Mouse (Mus musculus) MEL (cell line): ENCODE data around the gene Nat8f4. TPM values are rescaled to one million over a fixed set of nuclear protein-coding genes. Genes with fewer than 3 reads are reported as not detected.
A peak's percentile ranks its signal among the peaks of the same experiment; 100 is the strongest.

Source experiments
- DNase-seq: peaks from one replicate; pipeline ENCODE4 v3.0.0; 2011; ENCODE audit warnings: low read depth, low spot score
- H3K27ac ChIP-seq: 2 replicates; pipeline ENCODE4 v1.5.1; 2012; ENCODE audit warnings: low read depth, mild to moderate bottlenecking, control low read depth, low read length, moderate library complexity; ENCODE audit not compliant: control insufficient read depth
- H3K27me3 ChIP-seq, 2 experiments: fragments of 150-350 bp in 1 of 2; sonication (generic) in 1 of 2; 2 replicates each; pipeline ENCODE4 v1.6.1; 2012; ENCODE audit warnings: low read length in 2 of 2, mild to moderate bottlenecking in 2 of 2, improper control_type of control experiment in 1 of 2, moderate library complexity in 1 of 2; ENCODE audit not compliant: insufficient read depth in 2 of 2, control insufficient read depth in 1 of 2
- H3K36me3 ChIP-seq, 2 experiments: 2 replicates each; pipeline ENCODE4 v1.6.1; 2012 to 2014; ENCODE audit warnings: low read length in 2 of 2, improper control_type of control experiment in 1 of 2, inconsistent platforms in 1 of 2, mild to moderate bottlenecking in 1 of 2; ENCODE audit not compliant: insufficient read depth in 2 of 2, control insufficient read depth in 1 of 2
- H3K4me1 ChIP-seq, 2 experiments: fragments of 150-350 bp in 1 of 2; sonication (generic) in 1 of 2; 2 replicates each; pipeline ENCODE4 v1.6.1; 2012; ENCODE audit warnings: low read length in 2 of 2, improper control_type of control experiment in 1 of 2, mild to moderate bottlenecking in 1 of 2; ENCODE audit not compliant: insufficient read depth in 2 of 2, control insufficient read depth in 1 of 2
- H3K4me3 ChIP-seq, 2 experiments: fragments of 150-350 bp in 1 of 2; sonication (generic) in 1 of 2; 2 replicates each; pipeline ENCODE4 v1.5.1; 2012; ENCODE audit warnings: low read depth in 2 of 2, low read length in 2 of 2, mild to moderate bottlenecking in 2 of 2, moderate library complexity in 2 of 2, control low read depth in 1 of 2, improper control_type of control experiment in 1 of 2; ENCODE audit not compliant: control insufficient read depth in 1 of 2, insufficient read depth in 1 of 2
- H3K79me2 ChIP-seq: 2 replicates; pipeline ENCODE4 v1.6.1; 2012; ENCODE audit warnings: mild to moderate bottlenecking, low read length, moderate library complexity; ENCODE audit not compliant: control insufficient read depth, poor library complexity, insufficient read depth
- H3K9ac ChIP-seq: 2 replicates; pipeline ENCODE4 v1.6.1; 2012; ENCODE audit warnings: low read depth, mild to moderate bottlenecking, control low read depth, low read length, moderate library complexity; ENCODE audit not compliant: control insufficient read depth, poor library complexity, severe bottlenecking
- H3K9me3 ChIP-seq: fragments of 150-350 bp; sonication (generic); replicated peaks from 2 replicates; pipeline ENCODE4 v1.6.1; 2012; ENCODE audit warnings: mild to moderate bottlenecking, low read length, improper control_type of control experiment, moderate library complexity; ENCODE audit not compliant: insufficient read depth
- BHLHE40 ChIP-seq: IDR thresholded peaks from 2 replicates; pipeline ENCODE4 v1.6.1; 2012; ENCODE audit warnings: low read depth, mild to moderate bottlenecking, inconsistent platforms, low read length, improper control_type of control experiment, borderline replicate concordance
- CHD1 ChIP-seq: IDR thresholded peaks from 2 replicates; pipeline ENCODE4 v1.6.1; 2012; ENCODE audit warnings: low read depth, mild to moderate bottlenecking, inconsistent platforms, low read length, improper control_type of control experiment
- CHD2 ChIP-seq: IDR thresholded peaks from 2 replicates; pipeline ENCODE4 v1.6.1; 2011; ENCODE audit warnings: low read length, improper control_type of control experiment
- E2F4 ChIP-seq: IDR thresholded peaks from 2 replicates; pipeline ENCODE4 v1.6.1; 2011; ENCODE audit warnings: low read depth, low read length, improper control_type of control experiment, borderline replicate concordance
- ELF1 ChIP-seq: IDR thresholded peaks from 2 replicates; pipeline ENCODE4 v1.6.1; 2014; ENCODE audit warnings: low read depth, mild to moderate bottlenecking, inconsistent platforms, low read length, improper control_type of control experiment, moderate library complexity
- EP300 ChIP-seq, 2 experiments: IDR thresholded peaks; 2 replicates each; pipeline ENCODE4 v1.6.1; 2011; ENCODE audit warnings: improper control_type of control experiment in 2 of 2, low read length in 2 of 2, low read depth in 1 of 2, mild to moderate bottlenecking in 1 of 2
- ETS1 ChIP-seq: IDR thresholded peaks from 2 replicates; pipeline ENCODE4 v1.6.1; 2012; ENCODE audit warnings: low read depth, mild to moderate bottlenecking, inconsistent platforms, low read length, improper control_type of control experiment, moderate library complexity
- GABPA ChIP-seq: IDR thresholded peaks from 2 replicates; pipeline ENCODE4 v1.6.1; 2012; ENCODE audit warnings: low read depth, mild to moderate bottlenecking, inconsistent platforms, low read length, improper control_type of control experiment, moderate library complexity
- GATA1 ChIP-seq: IDR thresholded peaks from 2 replicates; pipeline ENCODE4 v1.6.1; 2011; ENCODE audit warnings: low read depth, low read length, improper control_type of control experiment
- HCFC1 ChIP-seq: IDR thresholded peaks from 2 replicates; pipeline ENCODE4 v1.6.1; 2012; ENCODE audit warnings: low read depth, mild to moderate bottlenecking, inconsistent platforms, low read length, improper control_type of control experiment, moderate library complexity
- JUND ChIP-seq: IDR thresholded peaks from 2 replicates; pipeline ENCODE4 v1.6.1; 2011; ENCODE audit warnings: low read depth, mild to moderate bottlenecking, improper control_type of control experiment, low read length
- KAT2A ChIP-seq: conservative IDR thresholded peaks from 2 replicates; pipeline ENCODE4 v1.6.1; 2012; ENCODE audit warnings: low read depth, low read length, improper control_type of control experiment, inconsistent platforms
- MAFK ChIP-seq: IDR thresholded peaks from 2 replicates; pipeline ENCODE4 v1.6.1; 2011; ENCODE audit warnings: low read depth, mild to moderate bottlenecking, low read length, improper control_type of control experiment, borderline replicate concordance
- MAX ChIP-seq: IDR thresholded peaks from 2 replicates; pipeline ENCODE4 v1.6.1; 2011; ENCODE audit warnings: low read length, improper control_type of control experiment
- MXI1 ChIP-seq: IDR thresholded peaks from 2 replicates; pipeline ENCODE4 v1.6.1; 2011; ENCODE audit warnings: mild to moderate bottlenecking, low read depth, low read length, improper control_type of control experiment
- MYB ChIP-seq: IDR thresholded peaks from 2 replicates; pipeline ENCODE4 v1.6.1; 2011; ENCODE audit warnings: mild to moderate bottlenecking, low read depth, low read length, improper control_type of control experiment
- MYC ChIP-seq: IDR thresholded peaks from 2 replicates; pipeline ENCODE4 v1.6.1; 2011; ENCODE audit warnings: low read depth, mild to moderate bottlenecking, low read length, improper control_type of control experiment, moderate library complexity
- NELFE ChIP-seq: IDR thresholded peaks from 2 replicates; pipeline ENCODE4 v1.6.1; 2011; ENCODE audit warnings: low read depth, low read length, improper control_type of control experiment
- POLR2AphosphoS2 ChIP-seq: IDR thresholded peaks from 2 replicates; pipeline ENCODE4 v1.6.1; 2011; ENCODE audit warnings: low read length, improper control_type of control experiment
- POLR2AphosphoS5 ChIP-seq: IDR thresholded peaks from 2 replicates; pipeline ENCODE4 v1.6.1; 2012; ENCODE audit warnings: low read depth, borderline replicate concordance, mild to moderate bottlenecking, inconsistent platforms, low read length, moderate library complexity, mixed read lengths
- RCOR1 ChIP-seq: IDR thresholded peaks from 2 replicates; pipeline ENCODE4 v1.6.1; 2012; ENCODE audit warnings: low read depth, mild to moderate bottlenecking, inconsistent platforms, low read length, improper control_type of control experiment
- SIN3A ChIP-seq: IDR thresholded peaks from 2 replicates; pipeline ENCODE4 v1.6.1; 2012; ENCODE audit warnings: low read length, improper control_type of control experiment, inconsistent platforms
- SMC3 ChIP-seq: IDR thresholded peaks from 2 replicates; pipeline ENCODE4 v1.6.1; 2011; ENCODE audit warnings: low read depth, low read length, improper control_type of control experiment
- TAL1 ChIP-seq: IDR thresholded peaks from 2 replicates; pipeline ENCODE4 v1.6.1; 2012; ENCODE audit warnings: mild to moderate bottlenecking, inconsistent platforms, low read length, moderate library complexity, mixed read lengths
- TBP ChIP-seq: IDR thresholded peaks from 2 replicates; pipeline ENCODE4 v1.8.0; 2011; ENCODE audit warnings: low read depth, low read length, improper control_type of control experiment
- UBTF ChIP-seq: IDR thresholded peaks from 2 replicates; pipeline ENCODE4 v1.6.1; 2012; ENCODE audit warnings: low read depth, mild to moderate bottlenecking, inconsistent platforms, low read length, improper control_type of control experiment, moderate library complexity, borderline replicate concordance; ENCODE audit not compliant: insufficient read depth
- USF1 ChIP-seq: IDR thresholded peaks from 2 replicates; pipeline ENCODE4 v1.6.1; 2014; ENCODE audit warnings: low read depth, mild to moderate bottlenecking, inconsistent platforms, low read length, improper control_type of control experiment, moderate library complexity
- ZC3H11A ChIP-seq: IDR thresholded peaks from 2 replicates; pipeline ENCODE4 v1.6.1; 2012; ENCODE audit warnings: low read depth, mild to moderate bottlenecking, inconsistent platforms, low read length, improper control_type of control experiment
- ZKSCAN1 ChIP-seq: IDR thresholded peaks from 2 replicates; pipeline ENCODE4 v1.6.1; 2012; ENCODE audit warnings: low read depth, mild to moderate bottlenecking, inconsistent platforms, low read length, improper control_type of control experiment, moderate library complexity
- ZMIZ1 ChIP-seq: IDR thresholded peaks from 2 replicates; pipeline ENCODE4 v1.6.1; 2012; ENCODE audit warnings: low read depth, mild to moderate bottlenecking, inconsistent platforms, low read length, improper control_type of control experiment, moderate library complexity
- ZNF384 ChIP-seq: IDR thresholded peaks from 2 replicates; pipeline ENCODE4 v1.6.1; 2012; ENCODE audit warnings: low read depth, mild to moderate bottlenecking, inconsistent platforms, low read length, improper control_type of control experiment
- polyA plus RNA-seq, 2 experiments: library from polyadenylated mRNA; stranded (reverse) in 1 of 2; unstranded in 1 of 2; fragments of >175 nt in 1 of 2; fragments of >200 nt in 1 of 2; gene quantifications; 2 replicates each; pipeline versions ENCODE4 v1.2.1 to v1.2.4; 2012; ENCODE audit warnings: low replicate concordance in 2 of 2, low read depth in 1 of 2; ENCODE audit not compliant: insufficient read length in 2 of 2, insufficient read depth in 1 of 2, missing spikeins in 1 of 2
- total RNA-seq: library from RNA; depleted of rRNA; stranded (reverse); fragments of 300-350 nt; gene quantifications from 2 replicates; pipeline ENCODE4 v1.2.3, GENCODE M21; 2012

Nat8f4 gene
- total and polyA plus RNA-seq, 3 experiments = 2.6 to 3.0 TPM; not detected in 1

DNA sequence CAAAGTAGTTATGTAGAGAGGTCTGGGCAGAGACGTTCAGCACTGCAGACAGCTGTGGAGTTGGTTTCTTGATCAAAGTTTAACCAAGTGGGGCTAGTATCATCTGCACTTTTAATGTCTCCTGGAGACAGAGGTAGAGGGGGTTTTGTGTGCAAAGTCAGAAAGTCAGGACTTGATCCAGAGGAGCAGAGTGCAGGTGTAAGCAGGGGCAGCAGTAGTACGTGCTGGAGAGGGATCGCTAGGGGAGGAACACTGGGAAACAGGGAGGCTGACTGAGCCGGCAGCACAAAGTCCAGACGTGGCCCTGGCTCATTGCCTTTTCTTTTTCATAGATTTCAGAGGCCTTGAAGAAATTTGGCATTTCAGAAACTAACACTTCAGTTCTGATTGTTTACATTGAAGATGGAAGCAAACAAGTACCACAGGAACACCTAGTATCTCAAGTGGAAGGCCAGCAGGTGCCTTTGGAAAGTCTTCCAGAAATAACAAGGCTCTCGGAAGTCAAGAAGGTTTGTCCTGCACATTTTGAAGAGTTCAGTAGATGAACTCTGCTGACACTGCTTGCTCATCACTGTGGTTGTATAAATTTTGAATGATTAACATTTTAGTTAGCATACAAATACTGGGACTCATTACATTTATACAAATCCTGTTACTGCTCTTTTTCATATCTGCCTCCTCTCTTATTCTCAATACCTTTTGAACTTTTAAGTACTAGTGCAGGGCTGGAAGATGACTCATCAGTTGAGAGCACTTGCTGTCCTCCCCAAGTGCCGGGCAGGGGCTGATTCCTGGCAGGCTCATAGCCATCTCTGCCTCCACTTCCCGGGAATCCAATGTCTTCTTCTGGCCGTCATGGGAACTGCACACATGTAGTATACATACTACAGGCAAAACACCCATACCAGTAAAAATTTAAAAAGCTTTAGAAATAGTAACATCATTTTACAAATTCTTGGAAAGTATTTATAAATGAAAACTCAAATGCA, 23.1 kb upstream of the Nat8f4 start:
- Histone ChIP-seq H3K9me3 (no peaks in the 10 kb centered on the region), H3K27ac (no peak overlapping the region), H3K79me2 (no peaks in the 10 kb centered on the region), H3K27me3 (no peaks in the 10 kb centered on the region), H3K9ac (no peak overlapping the region), H3K4me3 (no peak overlapping the region), H3K36me3 (peaks cover 5 to 29% of the 10 kb centered on the region in 2 experiments), H3K4me1 (peaks cover 2 to 5% of the 10 kb centered on the region in 2 experiments; a peak in 2 of 4 replicates)
- no peak for TF ChIP-seq MXI1
- TF ChIP-seq ZKSCAN1 = no peak
- TF ChIP-seq KAT2A = no peak
- TF ChIP-seq BHLHE40 = no peak
- no peak for TF ChIP-seq GABPA
- no peak for TF ChIP-seq CHD1
- no peak for TF ChIP-seq E2F4
- no peak for TF ChIP-seq NELFE
- no peak for TF ChIP-seq MAFK
- TF ChIP-seq MYB = no peak
- TF ChIP-seq CHD2 = no peak
- TF ChIP-seq POLR2AphosphoS5 = no peak
- TF ChIP-seq SIN3A = no peak
- no peak for TF ChIP-seq ZMIZ1
- TF ChIP-seq ZC3H11A = no peak
- TF ChIP-seq ETS1 = no peak
- no peak for TF ChIP-seq MAX
- no peak for TF ChIP-seq POLR2AphosphoS2
- DNase-seq = no peak

DNA sequence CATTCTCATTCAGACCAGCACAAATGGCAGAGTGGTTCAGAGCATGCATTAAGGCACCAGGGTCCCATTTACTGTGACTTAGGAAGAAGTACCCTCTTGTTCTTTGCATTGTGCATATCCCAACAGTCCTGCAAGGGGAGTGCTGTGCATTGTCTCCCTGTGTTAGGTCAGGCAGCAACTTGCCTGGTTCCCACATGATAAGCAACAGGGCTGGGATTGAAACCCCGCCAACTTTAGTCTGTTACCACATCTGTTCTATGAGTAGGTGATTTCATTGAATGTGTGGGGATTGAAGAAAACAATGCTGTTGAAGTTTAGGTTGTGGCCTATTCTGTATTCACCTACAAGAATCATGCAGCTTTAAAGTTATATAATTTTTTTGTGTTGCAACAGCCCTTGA, 22.0 kb upstream of the Nat8f4 start:
- H3K27me3 ChIP-seq = no peaks in the 10 kb centered on the region
- H3K9me3 ChIP-seq = no peaks in the 10 kb centered on the region
- peaks cover 5 to 33% of the 10 kb centered on the region in 2 experiments for H3K36me3 ChIP-seq
- no peak overlapping the region for H3K9ac ChIP-seq
- peaks cover 2 to 5% of the 10 kb centered on the region in 2 experiments; a peak in 2 of 4 replicates for H3K4me1 ChIP-seq
- H3K79me2 ChIP-seq = no peaks in the 10 kb centered on the region
- no peak overlapping the region for H3K27ac ChIP-seq
- H3K4me3 ChIP-seq = no peak overlapping the region
- peak; percentile 77 for DNase-seq
- peak; percentile 47 for TF ChIP-seq GATA1
- no peak for TF ChIP-seq UBTF
- TF ChIP-seq TAL1 = peak; percentile 56
- TF ChIP-seq GABPA = no peak
- no peak for TF ChIP-seq MYC
- no peak for TF ChIP-seq USF1
- TF ChIP-seq CHD2 = no peak
- no peak for TF ChIP-seq HCFC1
- no peak for TF ChIP-seq KAT2A
- TF ChIP-seq RCOR1 = 0 out of 2 replicates have a peak, but pooled peaks have one; percentile 47
- TF ChIP-seq ZNF384 = no peak
- no peak for TF ChIP-seq ELF1
- TF ChIP-seq SMC3 = no peak
- TF ChIP-seq EP300 (IDR thresholded peaks at IDR 0.05; ENCODE audit: low read depth in 1 of 2, low read length in 2 of 2) = peak; percentile 34 to 60; a peak in 3 of 4 replicates
- TF ChIP-seq TBP = 0 out of 2 replicates have a peak, but pooled peaks have one; percentile 36
- peak; percentile 55 for TF ChIP-seq ETS1
- TF ChIP-seq JUND = no peak
- TF ChIP-seq NELFE = no peak
